Mouse (Mus musculus) liver, embryonic 11.5 days (tissue): ENCODE measurements at regions not wholly inside any gene's neighbourhood (a gene's known extent, or its start where the extent isn't known, plus 50 kb on each side); places are given as distances from the start of the nearest gene placed in this dataset.

Experiments used
- ATAC-seq: fragments of 200-750 bp; cut with Nextera tagmentation; replicated peaks from 2 replicates; pipeline ENCODE4 v1.8.0; 2017; ENCODE audit warnings: moderate number of reproducible peaks, mild to moderate bottlenecking, moderate TSS enrichment, moderate library complexity; ENCODE audit not compliant: low FRiP score
- DNase-seq: peaks from one replicate; pipeline ENCODE4 v3.0.0-alpha.2; 2017; ENCODE audit warnings: low spot score
- H3K27ac ChIP-seq: fragments of 300-500 bp; sonication (generic); 2 replicates; pipeline ENCODE4 v1.5.1; 2014; ENCODE audit warnings: mild to moderate bottlenecking, low read depth, low read length, control low read depth
- H3K27me3 ChIP-seq: fragments of 300-500 bp; sonication (generic); replicated peaks from 2 replicates; pipeline ENCODE4 v1.6.1; 2014; ENCODE audit warnings: low read length, mixed read lengths; ENCODE audit not compliant: control insufficient read depth, insufficient read depth
- H3K36me3 ChIP-seq: fragments of 300-500 bp; sonication (generic); 2 replicates; pipeline ENCODE4 v1.6.1; 2014; ENCODE audit warnings: mild to moderate bottlenecking, low read length, moderate library complexity, mixed read lengths; ENCODE audit not compliant: control insufficient read depth, insufficient read depth
- H3K4me1 ChIP-seq: fragments of 300-500 bp; sonication (generic); replicated peaks from 2 replicates; pipeline ENCODE4 v1.6.1; 2014; ENCODE audit warnings: low read length, mixed read lengths; ENCODE audit not compliant: control insufficient read depth, insufficient read depth
- H3K4me2 ChIP-seq: fragments of 300-500 bp; sonication (generic); 2 replicates; pipeline ENCODE4 v1.6.1; 2014; ENCODE audit warnings: mild to moderate bottlenecking, control low read depth, moderate library complexity
- H3K4me3 ChIP-seq: fragments of 300-500 bp; sonication (generic); 2 replicates; pipeline ENCODE4 v1.5.1; 2014; ENCODE audit warnings: low read depth, low read length, control low read depth
- H3K9ac ChIP-seq: fragments of 300-500 bp; sonication (generic); 2 replicates; pipeline ENCODE4 v1.6.1; 2014; ENCODE audit warnings: low read depth, low read length, control low read depth
- H3K9me3 ChIP-seq: fragments of 300-500 bp; sonication (generic); 2 replicates; pipeline ENCODE4 v1.6.1; 2016; ENCODE audit warnings: low read length, inconsistent platforms, mixed read lengths; ENCODE audit not compliant: control insufficient read depth
- WGBS: fragments of 180-500 bp; shearing (Covaris S2); extraction: QIAGEN DNeasy Blood & Tissue Kit; methylation state at CpG from one replicate; pipeline ENCODE4 v1.1.7; 2014; 5-methylcytosine and 5-hydroxymethylcytosine counted together

GRCm38 (mm10) chrX:11907167-11907566 lies 253.0 kb downstream of the Bcor start:
- ATAC-seq (no peak), DNase-seq (no peak)
- Histone ChIP-seq H3K4me2 (no peak overlapping the region), H3K9ac (no peak overlapping the region), H3K27me3 (peaks cover 12% of the 10 kb centered on the region; the same call in 1 of the 2 replicates), H3K4me1 (no peaks in the 10 kb centered on the region), H3K36me3 (no peaks in the 10 kb centered on the region), H3K4me3 (no peak overlapping the region), H3K27ac (no peak overlapping the region), H3K9me3 (no peaks in the 10 kb centered on the region)
- 60% methylated on average over 6 of the region's 6 CpGs for WGBS

- H3K4me3 ChIP-seq = no peak overlapping the region
- no peaks in the 10 kb centered on the region for H3K36me3 ChIP-seq
- H3K9me3 ChIP-seq = no peaks in the 10 kb centered on the region
- no peak overlapping the region for H3K4me2 ChIP-seq
- no peaks in the 10 kb centered on the region for H3K4me1 ChIP-seq
- H3K27me3 ChIP-seq = peaks cover 8% of the 10 kb centered on the region
- H3K9ac ChIP-seq = no peak overlapping the region
- ATAC-seq (no peak), DNase-seq (no peak)
- 80% methylated on average over 10 of the region's 10 CpGs for WGBS
- no peak overlapping the region for H3K27ac ChIP-seq
These were observed 244.2 kb downstream of the Bcor start for GRCm38 (mm10) chrX:11915984-11916383.

GRCm38 (mm10) chrX:11920231-11920630 lies 239.9 kb downstream of the Bcor start:
- Histone ChIP-seq H3K27me3 (peaks cover 10% of the 10 kb centered on the region), H3K4me1 (no peaks in the 10 kb centered on the region), H3K9ac (no peak overlapping the region), H3K27ac (no peak overlapping the region), H3K4me2 (no peak overlapping the region), H3K4me3 (no peak overlapping the region), H3K9me3 (no peaks in the 10 kb centered on the region), H3K36me3 (no peaks in the 10 kb centered on the region)
- DNase-seq (no peak), ATAC-seq (no peak)
- WGBS = 59% methylated on average over 2 of the region's 2 CpGs

GRCm38 (mm10) chrX:11924639-11925302 lies 235.4 kb downstream of the Bcor start:
- no peaks in the 10 kb centered on the region for H3K4me1 ChIP-seq
- H3K4me2 ChIP-seq = no peak overlapping the region
- DNase-seq (no peak), ATAC-seq (no peak)
- no peaks in the 10 kb centered on the region for H3K9me3 ChIP-seq
- H3K36me3 ChIP-seq = no peaks in the 10 kb centered on the region
- H3K27me3 ChIP-seq = peaks cover 8% of the 10 kb centered on the region; the same call in 1 of the 2 replicates
- H3K27ac ChIP-seq = no peak overlapping the region
- WGBS = 66% methylated on average over 3 of the region's 3 CpGs
- H3K9ac ChIP-seq = no peak overlapping the region
- no peak overlapping the region for H3K4me3 ChIP-seq

- Histone ChIP-seq H3K9me3 (no peaks in the 10 kb centered on the region), H3K27me3 (peaks cover 4% of the 10 kb centered on the region; the same call in 1 of the 2 replicates), H3K27ac (no peak overlapping the region), H3K4me3 (no peak overlapping the region), H3K36me3 (no peaks in the 10 kb centered on the region), H3K4me2 (no peak overlapping the region), H3K9ac (no peak overlapping the region), H3K4me1 (no peaks in the 10 kb centered on the region)
- 44% methylated on average over 10 of the region's 10 CpGs for WGBS
- DNase-seq (no peak), ATAC-seq (no peak)
These were observed 233.2 kb downstream of the Bcor start for GRCm38 (mm10) chrX:11926868-11927535.

GRCm38 (mm10) chrX:11929448-11929847 lies 230.7 kb downstream of the Bcor start:
- H3K4me2 ChIP-seq = no peak overlapping the region
- 61% methylated on average over 6 of the region's 6 CpGs for WGBS
- H3K36me3 ChIP-seq = no peaks in the 10 kb centered on the region
- peaks cover 4% of the 10 kb centered on the region for H3K27me3 ChIP-seq
- ATAC-seq = no peak
- no peaks in the 10 kb centered on the region for H3K9me3 ChIP-seq
- H3K4me1 ChIP-seq = no peaks in the 10 kb centered on the region
- no peak for DNase-seq
- no peak overlapping the region for H3K27ac ChIP-seq
- H3K9ac ChIP-seq = no peak overlapping the region
- H3K4me3 ChIP-seq = no peak overlapping the region

GRCm38 (mm10) chrX:11931432-11931831 lies 228.7 kb downstream of the Bcor start:
- Histone ChIP-seq H3K36me3 (no peaks in the 10 kb centered on the region), H3K4me3 (no peak overlapping the region), H3K4me1 (no peaks in the 10 kb centered on the region), H3K27me3 (peaks cover 4% of the 10 kb centered on the region), H3K4me2 (no peak overlapping the region), H3K27ac (no peak overlapping the region), H3K9me3 (no peaks in the 10 kb centered on the region), H3K9ac (no peak overlapping the region)
- no peak for ATAC-seq
- DNase-seq = no peak
- 54% methylated on average over 9 of the region's 9 CpGs for WGBS

- H3K4me3 ChIP-seq = no peak overlapping the region
- 72% methylated on average over 5 of the region's 5 CpGs for WGBS
- no peak overlapping the region for H3K4me2 ChIP-seq
- no peaks in the 10 kb centered on the region for H3K4me1 ChIP-seq
- ATAC-seq (no peak), DNase-seq (no peak)
- no peaks in the 10 kb centered on the region for H3K36me3 ChIP-seq
- no peaks in the 10 kb centered on the region for H3K9me3 ChIP-seq
- no peak overlapping the region for H3K27ac ChIP-seq
- H3K27me3 ChIP-seq = no peaks in the 10 kb centered on the region; the same call in 1 of the 2 replicates
- no peak overlapping the region for H3K9ac ChIP-seq
These were observed 224.8 kb downstream of the Bcor start for GRCm38 (mm10) chrX:11935337-11935736.

- WGBS = 81% methylated on average over 2 of the region's 2 CpGs
- Histone ChIP-seq H3K4me1 (no peaks in the 10 kb centered on the region), H3K36me3 (no peaks in the 10 kb centered on the region), H3K4me3 (no peak overlapping the region), H3K9ac (no peak overlapping the region), H3K27me3 (peaks cover 2% of the 10 kb centered on the region), H3K4me2 (no peak overlapping the region), H3K9me3 (no peaks in the 10 kb centered on the region), H3K27ac (no peak overlapping the region)
- ATAC-seq (no peak), DNase-seq (no peak)
These were observed 219.9 kb downstream of the Bcor start for GRCm38 (mm10) chrX:11940246-11940645.
